Mouse (Mus musculus) kidney, embryonic 16.5 days (tissue): ENCODE measurements around the gene Uckl1. TPM values are rescaled to one million over a fixed set of nuclear protein-coding genes. Genes with fewer than 3 reads are reported as not detected.
A peak's percentile ranks its signal among the peaks of the same experiment; 100 is the strongest.

Experiments
- ATAC-seq: fragments of 200-750 bp; cut with Nextera tagmentation; 2 replicates; pipeline ENCODE4 v1.8.0; 2017; ENCODE audit warnings: moderate TSS enrichment; ENCODE audit not compliant: low FRiP score, low TSS enrichment
- H3K27ac ChIP-seq: fragments of 300-500 bp; sonication (generic); 2 replicates; pipeline ENCODE4 v1.5.1; 2014; ENCODE audit warnings: low read length
- H3K27me3 ChIP-seq: fragments of 300-500 bp; sonication (generic); 2 replicates; pipeline ENCODE4 v1.6.1; 2014; ENCODE audit warnings: low read length, control low read depth, mixed read lengths; ENCODE audit not compliant: insufficient read depth
- H3K36me3 ChIP-seq: fragments of 300-500 bp; sonication (generic); 2 replicates; pipeline ENCODE4 v1.6.1; 2014; ENCODE audit warnings: low read length, control low read depth, mixed read lengths; ENCODE audit not compliant: insufficient read depth
- H3K4me1 ChIP-seq: fragments of 300-500 bp; sonication (generic); 2 replicates; pipeline ENCODE4 v1.6.1; 2014; ENCODE audit warnings: low read length, control low read depth, mixed read lengths; ENCODE audit not compliant: insufficient read depth
- H3K4me2 ChIP-seq: fragments of 300-500 bp; sonication (generic); replicated peaks from 2 replicates; pipeline ENCODE4 v1.6.1; 2014; ENCODE audit warnings: low read depth, low read length
- H3K4me3 ChIP-seq: fragments of 300-500 bp; sonication (generic); 2 replicates; pipeline ENCODE4 v1.5.1; 2014; ENCODE audit warnings: mild to moderate bottlenecking, low read length
- H3K9ac ChIP-seq: fragments of 300-500 bp; sonication (generic); replicated peaks from 2 replicates; pipeline ENCODE4 v1.6.1; 2014; ENCODE audit warnings: low read length
- H3K9me3 ChIP-seq: fragments of 300-500 bp; sonication (generic); 2 replicates; pipeline ENCODE4 v1.6.1; 2016; ENCODE audit warnings: low read length, control low read depth
- WGBS: fragments of 180-500 bp; shearing (Covaris S2); extraction: QIAGEN DNeasy Blood & Tissue Kit; methylation state at CpG from one replicate; pipeline ENCODE4 v1.1.7; 2014; 5-methylcytosine and 5-hydroxymethylcytosine counted together
- polyA plus RNA-seq: library from polyadenylated mRNA; unstranded; fragments of >200 nt; fragmentation: Nextera tagmentation; extraction: Ambion mirVana; gene quantifications from 2 replicates; pipeline ENCODE4 v1.2.1, GENCODE M21; 2015

Uckl1 gene
- polyA plus RNA-seq, 1 experiment from 2014 or later: 66.9 TPM

- Histone ChIP-seq H3K27me3 (no peaks in the 10 kb centered on the region), H3K4me2 (no peak overlapping the region), H3K9me3 (no peaks in the 10 kb centered on the region), H3K9ac (no peak overlapping the region), H3K4me1 (no peaks in the 10 kb centered on the region), H3K36me3 (no peaks in the 10 kb centered on the region), H3K4me3 (no peak overlapping the region), H3K27ac (no peak overlapping the region)
- WGBS: 84% methylated on average over 3 of the region's 3 CpGs
- ATAC-seq: no peak
Measured at GRCm38 (mm10) chr2:181567338-181567737, 17.4 kb downstream of the Uckl1 start.

DNA sequence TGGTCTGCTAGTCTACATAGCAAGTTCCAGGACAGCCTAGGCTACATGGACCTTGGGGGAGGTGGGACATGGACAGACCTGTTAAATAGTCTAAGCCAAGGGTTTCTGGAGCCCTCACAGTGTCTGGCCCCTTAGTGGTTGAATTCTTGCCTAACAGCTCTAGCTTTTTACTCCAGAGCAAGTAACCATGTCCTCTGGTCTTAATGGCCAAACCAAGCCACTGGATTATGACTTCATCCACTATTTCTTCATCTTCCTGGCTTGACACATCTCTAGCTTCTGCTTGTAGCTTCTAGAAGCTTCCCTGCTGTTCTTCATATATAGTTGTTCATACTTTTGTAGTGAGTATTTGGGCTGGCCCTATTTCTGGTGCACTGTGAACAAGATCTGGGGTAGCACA lies 30.9 kb downstream of the Uckl1 start:
- ATAC-seq: no peak
- H3K4me2 ChIP-seq: no peak overlapping the region
- H3K4me3 ChIP-seq: no peak overlapping the region
- no peak overlapping the region for H3K27ac ChIP-seq
- no peaks in the 10 kb centered on the region for H3K9me3 ChIP-seq
- no peaks in the 10 kb centered on the region for H3K27me3 ChIP-seq
- no peak overlapping the region for H3K9ac ChIP-seq
- no peaks in the 10 kb centered on the region for H3K4me1 ChIP-seq
- H3K36me3 ChIP-seq: peaks cover 39% of the 10 kb centered on the region

DNA sequence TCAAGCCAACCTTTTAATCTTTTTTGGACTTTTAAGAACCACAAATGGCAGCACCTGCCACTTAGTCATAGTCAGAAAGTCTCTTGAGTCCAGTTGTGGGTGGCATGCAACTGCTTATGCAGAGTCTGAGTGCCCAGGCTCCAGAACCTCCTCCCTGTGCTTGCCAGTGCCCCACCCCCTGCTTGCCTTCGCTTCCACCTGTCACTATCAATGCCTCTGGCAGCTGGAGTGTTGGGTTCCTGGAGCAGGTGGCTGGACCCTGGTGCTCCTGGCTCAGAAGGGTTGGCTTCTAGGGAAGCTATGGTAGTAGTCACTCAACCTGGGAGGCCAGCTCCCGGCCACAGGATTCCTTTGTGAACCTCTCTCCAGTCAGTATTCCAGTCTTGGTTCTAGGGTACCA lies 34.5 kb downstream of the Uckl1 start:
- H3K4me2 ChIP-seq: no peak overlapping the region
- WGBS: 96% methylated on average over 2 of the region's 2 CpGs
- H3K9me3 ChIP-seq: no peaks in the 10 kb centered on the region
- no peak for ATAC-seq
- H3K4me1 ChIP-seq: no peaks in the 10 kb centered on the region
- peaks cover 51% of the 10 kb centered on the region for H3K36me3 ChIP-seq
- no peak overlapping the region for H3K27ac ChIP-seq
- no peak overlapping the region for H3K9ac ChIP-seq
- H3K4me3 ChIP-seq: no peak overlapping the region
- no peaks in the 10 kb centered on the region for H3K27me3 ChIP-seq

DNA sequence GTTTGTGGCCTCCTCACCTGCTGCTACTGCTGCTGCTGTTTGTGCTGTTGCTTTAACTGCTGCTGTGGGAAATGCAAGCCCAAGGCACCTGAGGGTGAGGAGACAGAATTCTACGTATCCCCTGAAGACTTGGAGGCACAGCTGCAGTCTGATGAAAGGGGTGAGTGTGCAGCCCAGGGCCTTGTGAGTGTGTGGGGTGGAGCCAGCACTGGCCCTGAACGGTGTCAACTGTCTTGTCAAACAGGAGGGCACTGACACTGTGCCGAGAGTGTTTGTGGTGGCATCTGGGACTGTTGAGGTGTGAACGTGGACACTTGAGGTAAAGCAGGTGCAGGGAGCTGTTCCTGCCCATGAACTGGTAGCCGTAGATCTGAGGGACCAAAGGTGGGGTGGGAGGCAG lies 36.0 kb downstream of the Uckl1 start:
- H3K4me2 ChIP-seq: no peak overlapping the region
- no peaks in the 10 kb centered on the region for H3K27me3 ChIP-seq
- ATAC-seq: peak; percentile 70
- no peak overlapping the region for H3K9ac ChIP-seq
- no peaks in the 10 kb centered on the region for H3K9me3 ChIP-seq
- H3K36me3 ChIP-seq: peaks cover 48% of the 10 kb centered on the region
- H3K27ac ChIP-seq: no peak overlapping the region
- H3K4me3 ChIP-seq: no peak overlapping the region
- 57% methylated on average over 5 of the region's 5 CpGs for WGBS
- H3K4me1 ChIP-seq: no peaks in the 10 kb centered on the region

- no peak for ATAC-seq
- 74% methylated on average over 1 of the region's 1 CpGs for WGBS
- H3K4me3 ChIP-seq: no peak overlapping the region
- no peaks in the 10 kb centered on the region for H3K4me1 ChIP-seq
- H3K9ac ChIP-seq: no peak overlapping the region
- peaks cover 48% of the 10 kb centered on the region for H3K36me3 ChIP-seq
- H3K9me3 ChIP-seq: no peaks in the 10 kb centered on the region
- no peaks in the 10 kb centered on the region for H3K27me3 ChIP-seq
- H3K27ac ChIP-seq: no peak overlapping the region
- H3K4me2 ChIP-seq: no peak overlapping the region
Measured at GRCm38 (mm10) chr2:181548227-181548626, 36.5 kb downstream of the Uckl1 start.

DNA sequence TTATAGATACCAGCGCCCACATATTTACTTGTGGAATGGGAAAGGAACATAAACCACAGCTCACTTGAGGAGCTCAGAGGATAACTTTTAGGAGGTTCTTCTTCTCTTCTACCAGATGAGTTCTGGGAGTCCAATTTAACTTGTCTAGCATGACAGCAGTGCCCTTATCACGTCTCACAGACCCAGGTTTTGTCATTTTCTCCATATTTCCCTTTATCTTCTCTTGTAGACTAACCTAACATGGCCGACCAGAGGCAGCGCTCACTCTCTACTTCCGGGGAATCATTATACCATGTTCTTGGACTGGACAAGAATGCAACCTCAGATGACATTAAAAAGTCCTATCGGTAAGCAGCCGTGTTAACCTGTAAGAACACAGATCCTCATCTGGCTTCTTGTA lies 38.5 kb downstream of the Uckl1 start:
- WGBS: 94% methylated on average over 7 of the region's 7 CpGs
- H3K4me1 ChIP-seq: no peaks in the 10 kb centered on the region
- H3K9ac ChIP-seq: no peak overlapping the region
- no peaks in the 10 kb centered on the region for H3K9me3 ChIP-seq
- no peak overlapping the region for H3K4me3 ChIP-seq
- H3K27me3 ChIP-seq: no peaks in the 10 kb centered on the region
- no peak overlapping the region for H3K27ac ChIP-seq
- no peak for ATAC-seq
- H3K4me2 ChIP-seq: no peak overlapping the region
- peaks cover 34% of the 10 kb centered on the region for H3K36me3 ChIP-seq

DNA sequence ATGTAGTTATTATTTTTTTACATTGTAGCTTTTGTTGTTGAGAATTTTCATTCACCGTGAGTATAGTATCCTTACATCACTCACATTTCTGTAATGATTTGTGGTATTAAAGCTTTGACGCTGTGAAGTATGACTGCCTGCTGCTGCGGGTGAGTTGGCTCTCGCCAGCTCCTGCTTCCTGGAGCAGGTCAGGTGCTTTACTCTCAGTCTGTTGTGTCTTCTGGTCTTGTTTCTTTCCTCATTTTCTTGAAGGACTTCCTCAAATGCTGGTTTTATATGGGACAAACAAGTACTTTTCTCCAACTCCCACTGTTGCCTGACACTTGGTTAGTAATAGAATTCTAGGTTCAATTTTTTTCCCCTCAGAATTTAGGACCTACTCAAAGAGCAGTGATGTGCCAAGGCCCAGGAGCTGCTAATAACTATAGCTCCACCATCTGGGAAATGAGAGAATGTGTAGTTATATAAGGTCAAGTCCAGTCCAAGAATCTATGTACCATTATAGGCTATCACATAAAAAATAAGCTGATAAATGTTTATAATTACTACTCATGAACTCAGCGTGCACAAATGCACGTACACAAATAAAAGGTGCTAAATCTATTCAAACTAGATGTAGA lies 42.8 kb downstream of the Uckl1 start:
- Histone ChIP-seq H3K4me3 (no peak overlapping the region), H3K4me2 (no peak overlapping the region), H3K4me1 (peaks cover 3% of the 10 kb centered on the region; the same call in 1 of the 2 replicates), H3K27ac (no peak overlapping the region), H3K27me3 (no peaks in the 10 kb centered on the region), H3K36me3 (no peaks in the 10 kb centered on the region), H3K9me3 (no peaks in the 10 kb centered on the region), H3K9ac (no peak overlapping the region)
- WGBS: 87% methylated on average over 6 of the region's 6 CpGs
- no peak for ATAC-seq

GRCm38 (mm10) chr2:181537444-181538047 lies 47.1 kb downstream of the Uckl1 start:
- peak; percentile 76 for ATAC-seq
- no peak overlapping the region for H3K9ac ChIP-seq
- H3K4me3 ChIP-seq: no peak overlapping the region
- H3K9me3 ChIP-seq: no peaks in the 10 kb centered on the region
- H3K4me1 ChIP-seq: peaks cover 3% of the 10 kb centered on the region; the same call in 1 of the 2 replicates
- WGBS: 81% methylated on average over 2 of the region's 2 CpGs
- no peaks in the 10 kb centered on the region for H3K27me3 ChIP-seq
- peaks cover 1% of the 10 kb centered on the region; the same call in 1 of the 2 replicates for H3K36me3 ChIP-seq
- 0 out of 2 replicates have a peak overlapping the region, but pooled peaks have one; percentile 2 for H3K27ac ChIP-seq
- H3K4me2 ChIP-seq: no peak overlapping the region

DNA sequence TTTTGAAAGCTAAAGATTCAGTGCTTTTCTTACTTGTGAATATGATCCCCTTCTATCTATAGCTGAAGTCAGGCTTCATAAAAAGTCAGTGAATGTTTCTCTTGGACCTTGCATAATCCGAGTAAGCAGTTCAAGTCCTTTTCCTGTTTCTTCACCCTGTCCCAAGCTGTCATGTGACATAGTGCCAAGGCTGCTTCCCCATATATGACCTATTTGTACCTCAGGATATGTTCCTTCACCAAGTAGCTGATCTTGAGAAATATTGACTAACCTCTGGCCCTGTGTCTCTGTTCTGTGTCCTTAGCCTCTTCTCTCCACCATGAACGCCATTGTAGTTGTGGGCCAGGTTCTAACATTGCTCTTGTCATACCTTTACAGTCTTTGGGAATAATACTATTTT lies 48.3 kb downstream of the Uckl1 start:
- Histone ChIP-seq H3K36me3 (peaks cover 6% of the 10 kb centered on the region; the same call in 1 of the 2 replicates), H3K9ac (no peak overlapping the region), H3K4me1 (peaks cover 3% of the 10 kb centered on the region; the same call in 1 of the 2 replicates), H3K27ac (no peak overlapping the region), H3K27me3 (no peaks in the 10 kb centered on the region), H3K4me3 (no peak overlapping the region), H3K4me2 (no peak overlapping the region), H3K9me3 (no peaks in the 10 kb centered on the region)
- 78% methylated on average over 2 of the region's 2 CpGs for WGBS
- no peak for ATAC-seq

GRCm38 (mm10) chr2:181532589-181532988 lies 52.1 kb downstream of the Uckl1 start:
- H3K9me3 ChIP-seq: peaks cover 7% of the 10 kb centered on the region
- H3K9ac ChIP-seq: no peak overlapping the region
- H3K27me3 ChIP-seq: no peaks in the 10 kb centered on the region
- ATAC-seq: no peak
- H3K4me3 ChIP-seq: no peak overlapping the region
- H3K27ac ChIP-seq: no peak overlapping the region
- H3K4me2 ChIP-seq: no peak overlapping the region
- 96% methylated on average over 3 of the region's 3 CpGs for WGBS
- no peaks in the 10 kb centered on the region for H3K4me1 ChIP-seq
- H3K36me3 ChIP-seq: peaks cover 28% of the 10 kb centered on the region
